Mouse (Mus musculus): ENCODE data around the gene Mast4.

DNA sequence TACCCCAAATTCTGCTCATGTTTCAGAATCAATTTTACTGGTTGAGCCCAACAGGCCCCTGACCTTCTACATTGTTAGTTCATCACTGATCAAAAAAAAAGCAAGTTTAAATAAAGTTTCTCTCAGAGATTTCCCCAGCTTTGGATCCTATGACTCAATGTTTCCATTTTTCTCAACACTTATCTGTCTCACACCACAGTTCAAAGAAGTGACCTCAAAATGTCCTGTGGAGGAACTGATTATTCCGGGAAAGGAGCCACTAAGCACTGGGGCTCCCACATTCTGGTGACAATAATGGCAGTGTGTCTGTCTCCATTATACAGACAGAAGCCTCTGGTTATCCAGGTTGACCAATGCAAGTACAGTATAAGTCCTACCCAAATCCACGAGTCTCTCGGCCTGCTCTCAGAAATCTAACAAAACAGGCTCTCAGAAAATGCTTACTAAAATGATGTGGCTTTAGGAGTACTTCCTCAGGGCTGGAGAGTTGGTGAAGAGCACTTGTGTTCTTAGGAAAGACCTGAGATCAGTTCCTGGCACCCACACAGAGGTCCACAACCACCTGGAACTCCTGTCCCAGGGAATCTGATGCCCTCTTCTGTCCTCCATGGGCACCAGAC is 319.1 kb downstream of the Mast4 start:
- no peak for TF ChIP-seq POLR2AphosphoS5 (IDR thresholded peaks at IDR 0.05; ENCODE audit: borderline replicate concordance, low read depth, low read length)
- TF ChIP-seq CHD2 (IDR thresholded peaks at IDR 0.05; ENCODE audit: low read length): no peak
- no peak for TF ChIP-seq USF1 (IDR thresholded peaks at IDR 0.05; ENCODE audit: low read depth, low read length)
- TF ChIP-seq TBP (IDR thresholded peaks at IDR 0.05; ENCODE audit: low read depth, low read length): no peak
- TF ChIP-seq POLR2A (IDR thresholded peaks at IDR 0.05; ENCODE audit: control insufficient read depth in 1 of 2, insufficient read depth in 1 of 2, low read depth in 1 of 2, low read length in 2 of 2, poor library complexity in 1 of 2): no peak
- TF ChIP-seq ELF1 (IDR thresholded peaks at IDR 0.05; ENCODE audit: low read depth, low read length): no peak
- no peak for TF ChIP-seq CTCF (IDR thresholded peaks at IDR 0.05 in 2 of 3, conservative IDR thresholded peaks at IDR 0.05 in 1 of 3; ENCODE audit: control insufficient read depth in 1 of 3, insufficient read depth in 1 of 3, low read depth in 2 of 3, low read length in 3 of 3, poor library complexity in 1 of 3, severe bottlenecking in 1 of 3)
- TF ChIP-seq ZC3H11A (IDR thresholded peaks at IDR 0.05; ENCODE audit: low read depth, low read length): no peak
- TF ChIP-seq MYC (IDR thresholded peaks at IDR 0.05; ENCODE audit: low read depth, low read length): no peak
- TF ChIP-seq NELFE (IDR thresholded peaks at IDR 0.05; ENCODE audit: low read depth, low read length): no peak
- no peak for TF ChIP-seq RAD21 (IDR thresholded peaks at IDR 0.05; ENCODE audit: low read depth, low read length)
- no peak for TF ChIP-seq GATA1 (IDR thresholded peaks at IDR 0.05; ENCODE audit: low read depth, low read length)
- TF ChIP-seq POLR2AphosphoS2 (IDR thresholded peaks at IDR 0.05; ENCODE audit: low read length): no peak

Measured in MEL (cell line).